Mouse (Mus musculus) intestine, postnatal 0 days (tissue): Measurements from ENCODE around the gene Hs3st5. TPM values are rescaled to one million over a fixed set of nuclear protein-coding genes. Genes with fewer than 3 reads are reported as not detected.

Experiments used
- ATAC-seq: fragments of 200-750 bp; cut with Nextera tagmentation; 2 replicates; pipeline ENCODE4 v1.8.0; 2017; ENCODE audit warnings: mild to moderate bottlenecking, moderate TSS enrichment, moderate library complexity
- H3K27ac ChIP-seq: fragments of 300-500 bp; sonication (generic); 2 replicates; pipeline ENCODE4 v1.5.1; 2014; ENCODE audit warnings: mild to moderate bottlenecking, low read depth, low read length, moderate library complexity
- H3K27me3 ChIP-seq: fragments of 300-500 bp; sonication (generic); replicated peaks from 2 replicates; pipeline ENCODE4 v1.6.1; 2014; ENCODE audit warnings: low read length, mixed read lengths; ENCODE audit not compliant: control insufficient read depth, insufficient read depth
- H3K36me3 ChIP-seq: fragments of 300-500 bp; sonication (generic); 2 replicates; pipeline ENCODE4 v1.6.1; 2014; ENCODE audit warnings: mild to moderate bottlenecking, moderate library complexity; ENCODE audit not compliant: control insufficient read depth, insufficient read depth
- H3K4me1 ChIP-seq: fragments of 300-500 bp; sonication (generic); replicated peaks from 2 replicates; pipeline ENCODE4 v1.6.1; 2014; ENCODE audit warnings: antibody characterized with exemption, low read length, mixed read lengths; ENCODE audit not compliant: control insufficient read depth, insufficient read depth
- H3K4me2 ChIP-seq: fragments of 300-500 bp; sonication (generic); replicated peaks from 2 replicates; pipeline ENCODE4 v1.6.1; 2014; ENCODE audit warnings: low read depth, mild to moderate bottlenecking, moderate library complexity
- H3K4me3 ChIP-seq: fragments of 300-500 bp; sonication (generic); 2 replicates; pipeline ENCODE4 v1.5.1; 2014; ENCODE audit warnings: low read depth, low read length
- H3K9ac ChIP-seq: fragments of 300-500 bp; sonication (generic); 2 replicates; pipeline ENCODE4 v1.6.1; 2014; ENCODE audit warnings: mild to moderate bottlenecking, low read depth, low read length
- H3K9me3 ChIP-seq: fragments of 300-500 bp; sonication (generic); 2 replicates; pipeline ENCODE4 v1.6.1; 2016; ENCODE audit warnings: mixed run types; ENCODE audit not compliant: control insufficient read depth
- CTCF ChIP-seq: sonication (generic); IDR thresholded peaks from 2 replicates; pipeline ENCODE4 v1.5.1; 2016; ENCODE audit warnings: low read depth, mild to moderate bottlenecking, control low read depth, antibody characterized with exemption, moderate library complexity
- WGBS: fragments of 180-500 bp; shearing (Covaris S2); extraction: QIAGEN DNeasy Blood & Tissue Kit; methylation state at CpG from one replicate; pipeline ENCODE4 v1.1.7; 2014; 5-methylcytosine and 5-hydroxymethylcytosine counted together
- polyA plus RNA-seq: library from polyadenylated mRNA; unstranded; fragments of >200 nt; fragmentation: Nextera tagmentation; extraction: Ambion mirVana; gene quantifications from 2 replicates; pipeline ENCODE4 v1.2.1, GENCODE M21; 2015

Gene Hs3st5
- polyA plus RNA-seq, 1 experiment from 2014 or later, result 1.4 TPM

DNA sequence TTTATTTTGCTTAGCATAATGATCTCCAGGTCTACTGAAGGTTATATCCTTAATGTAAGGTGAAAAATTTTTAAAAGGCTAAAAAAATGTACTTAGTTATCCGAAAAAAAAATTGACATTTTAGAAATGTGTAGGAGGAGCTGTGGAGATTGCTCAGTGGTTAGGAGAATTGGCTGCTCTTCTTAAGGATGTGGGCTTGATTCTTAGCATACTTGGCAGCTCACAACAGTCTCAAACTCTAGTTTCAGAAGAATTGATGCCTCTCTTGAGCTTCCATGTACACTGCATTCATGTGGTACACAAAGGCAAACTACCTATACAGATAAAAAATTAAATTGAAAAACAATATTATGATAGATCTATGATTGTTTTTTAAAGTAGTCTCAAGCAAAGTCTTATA, 125.1 kb downstream of the Hs3st5 start:
- no peak for TF ChIP-seq CTCF
- ATAC-seq, result no peak

GRCm38 (mm10) chr10:36650653-36651052, 144.0 kb downstream of the Hs3st5 start:
- Histone ChIP-seq H3K27me3 (no peaks in the 10 kb centered on the region), H3K9ac (no peak overlapping the region), H3K4me3 (no peak overlapping the region), H3K4me1 (no peaks in the 10 kb centered on the region), H3K27ac (no peak overlapping the region), H3K36me3 (no peaks in the 10 kb centered on the region), H3K9me3 (no peaks in the 10 kb centered on the region), H3K4me2 (no peak overlapping the region)
- ATAC-seq, result no peak
- 73% methylated on average over 5 of the region's 5 CpGs for WGBS
- no peak for TF ChIP-seq CTCF

More for the DNA sequence above, 125.1 kb downstream of the Hs3st5 start:
- Histone ChIP-seq H3K4me3 (no peak overlapping the region), H3K27me3 (no peaks in the 10 kb centered on the region), H3K36me3 (no peaks in the 10 kb centered on the region), H3K9me3 (no peaks in the 10 kb centered on the region), H3K4me2 (no peak overlapping the region), H3K9ac (no peak overlapping the region), H3K27ac (no peak overlapping the region), H3K4me1 (no peaks in the 10 kb centered on the region)
- 70% methylated on average over 1 of the region's 1 CpGs for WGBS

- Histone ChIP-seq H3K4me3 (no peak overlapping the region), H3K27me3 (no peaks in the 10 kb centered on the region), H3K4me1 (no peaks in the 10 kb centered on the region), H3K9ac (no peak overlapping the region), H3K4me2 (no peak overlapping the region), H3K9me3 (no peaks in the 10 kb centered on the region), H3K36me3 (no peaks in the 10 kb centered on the region), H3K27ac (no peak overlapping the region)
- no peak for ATAC-seq
- 64% methylated on average over 3 of the region's 3 CpGs for WGBS
- no peak for TF ChIP-seq CTCF
These were observed 207.4 kb downstream of the Hs3st5 start for GRCm38 (mm10) chr10:36713974-36714373.

DNA sequence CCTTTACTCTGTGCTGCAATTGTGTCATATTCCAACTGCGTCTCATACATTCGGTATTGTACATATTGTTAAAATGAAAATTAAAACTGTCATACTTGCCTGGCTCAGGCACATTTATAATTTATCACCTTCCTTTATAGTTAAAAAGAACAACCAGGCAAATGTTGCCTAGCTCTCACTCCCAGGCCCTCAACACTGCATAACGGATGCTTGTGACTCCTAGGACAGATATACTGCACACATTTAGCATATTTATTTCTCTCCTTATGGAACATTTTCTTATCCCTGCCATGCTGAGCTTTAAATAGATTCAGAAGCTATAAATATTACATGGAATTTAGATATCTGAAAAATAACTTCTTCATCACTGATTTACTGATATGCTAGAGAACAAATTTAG, 219.6 kb downstream of the Hs3st5 start:
- H3K4me1 ChIP-seq, result no peaks in the 10 kb centered on the region
- no peak overlapping the region for H3K9ac ChIP-seq
- H3K27me3 ChIP-seq, result no peaks in the 10 kb centered on the region
- H3K36me3 ChIP-seq, result no peaks in the 10 kb centered on the region
- H3K4me2 ChIP-seq, result no peak overlapping the region
- no peak overlapping the region for H3K4me3 ChIP-seq
- WGBS, result 84% methylated on average over 3 of the region's 3 CpGs
- ATAC-seq, result no peak
- no peak overlapping the region for H3K27ac ChIP-seq
- TF ChIP-seq CTCF, result no peak
- no peaks in the 10 kb centered on the region for H3K9me3 ChIP-seq

GRCm38 (mm10) chr10:36729361-36730098, 222.9 kb downstream of the Hs3st5 start:
- no peaks in the 10 kb centered on the region for H3K27me3 ChIP-seq
- no peaks in the 10 kb centered on the region for H3K4me1 ChIP-seq
- no peak for TF ChIP-seq CTCF
- no peaks in the 10 kb centered on the region for H3K9me3 ChIP-seq
- no peak overlapping the region for H3K9ac ChIP-seq
- H3K36me3 ChIP-seq, result no peaks in the 10 kb centered on the region
- 65% methylated on average over 13 of the region's 13 CpGs for WGBS
- H3K27ac ChIP-seq, result no peak overlapping the region
- no peak overlapping the region for H3K4me3 ChIP-seq
- H3K4me2 ChIP-seq, result no peak overlapping the region
- ATAC-seq, result no peak

DNA sequence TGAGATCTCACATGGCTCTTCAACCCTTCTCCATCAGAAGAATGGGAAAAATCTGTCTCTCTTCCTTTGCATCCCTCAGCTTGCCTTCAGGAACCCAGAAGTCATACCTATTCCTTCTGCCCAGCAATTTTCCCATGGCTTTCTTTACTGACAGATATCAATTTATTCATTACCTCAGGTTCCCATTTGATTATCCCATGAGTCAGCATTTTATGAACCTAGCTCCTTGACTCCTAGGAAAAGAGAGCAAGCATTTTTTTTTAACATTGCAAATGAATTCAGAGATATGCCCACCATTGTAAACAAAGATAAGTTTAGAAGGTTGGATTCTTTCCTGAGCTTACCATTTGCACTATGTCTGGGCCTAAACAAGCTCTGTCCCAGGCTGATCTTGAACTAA, 232.8 kb downstream of the Hs3st5 start:
- Histone ChIP-seq H3K4me1 (no peaks in the 10 kb centered on the region), H3K27ac (no peak overlapping the region), H3K27me3 (no peaks in the 10 kb centered on the region), H3K4me2 (no peak overlapping the region), H3K36me3 (no peaks in the 10 kb centered on the region), H3K4me3 (no peak overlapping the region), H3K9me3 (no peaks in the 10 kb centered on the region), H3K9ac (no peak overlapping the region)
- no peak for ATAC-seq
- no peak for TF ChIP-seq CTCF
